Mouse (Mus musculus): ENCODE data around the gene Scaf1. TPM values are rescaled to one million over a fixed set of nuclear protein-coding genes. Genes with fewer than 3 reads are reported as not detected.

Gene Scaf1
- polyA plus RNA-seq, 1 experiment from 2014 or later = 37.0 TPM

- Histone ChIP-seq H3K9ac (no peak overlapping the region), H3K36me3 (peaks cover 98% of the 10 kb centered on the region), H3K4me3 (no peak overlapping the region), H3K27ac (ENCODE audit: poor library complexity, severe bottlenecking) (no peak overlapping the region), H3K9me3 (replicated peaks) (no peaks in the 10 kb centered on the region), H3K27me3 (replicated peaks) (no peaks in the 10 kb centered on the region), H3K4me1 (replicated peaks) (no peaks in the 10 kb centered on the region), H3K4me2 (no peak overlapping the region)
- no peak for ATAC-seq (ENCODE audit: insufficient number of reproducible peaks, low FRiP score)
- 84% methylated on average over 9 of the region's 9 CpGs for WGBS
These were observed 24.7 kb upstream of the Scaf1 start for GRCm38 (mm10) chr7:45040851-45041250.

- 93% methylated on average over 9 of the region's 9 CpGs for whole genome bisulfite sequencing
- Histone ChIP-seq H3K4me1 (replicated peaks) (no peaks in the 10 kb centered on the region), H3K9me3 (replicated peaks) (no peaks in the 10 kb centered on the region), H3K4me3 (no peak overlapping the region), H3K27ac (ENCODE audit: poor library complexity, severe bottlenecking) (no peak overlapping the region), H3K4me2 (no peak overlapping the region), H3K9ac (no peak overlapping the region), H3K27me3 (replicated peaks) (no peaks in the 10 kb centered on the region), H3K36me3 (peaks cover 99% of the 10 kb centered on the region)
- no peak for ATAC-seq (ENCODE audit: insufficient number of reproducible peaks, low FRiP score)
These were observed 22.2 kb upstream of the Scaf1 start for GRCm38 (mm10) chr7:45038411-45038810.

DNA sequence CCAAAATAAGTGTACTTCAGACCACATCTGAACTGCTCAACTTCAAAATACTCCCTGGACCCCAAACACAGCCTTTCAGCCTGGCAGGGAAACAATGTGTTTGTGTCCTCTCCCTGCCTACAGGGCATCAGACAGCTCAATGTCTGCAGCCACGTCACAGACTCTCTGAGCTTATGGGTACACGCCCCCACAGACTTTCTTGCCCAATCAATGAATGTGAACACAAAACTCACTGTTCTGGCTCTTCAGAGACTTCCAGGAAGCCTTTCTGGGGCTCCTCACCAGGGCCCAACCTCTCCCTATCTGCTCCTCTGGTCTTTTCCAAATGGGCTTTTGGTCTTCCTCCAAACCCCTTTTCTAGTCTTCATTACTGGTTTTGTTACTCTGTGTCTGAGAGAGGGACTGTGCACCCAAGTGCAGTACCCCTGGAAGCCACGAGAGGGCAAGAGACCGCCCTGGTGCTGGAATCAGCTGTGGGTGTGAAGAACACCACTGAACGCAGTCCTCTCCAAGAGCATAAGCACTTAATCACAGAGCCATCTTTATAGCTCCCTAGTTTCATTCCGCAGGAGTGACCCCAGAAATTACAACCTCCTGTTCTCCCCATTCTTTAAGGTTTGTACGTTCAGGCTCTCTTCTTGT, 21.7 kb upstream of the Scaf1 start:
- Histone ChIP-seq H3K27ac (ENCODE audit: poor library complexity, severe bottlenecking) (no peak overlapping the region), H3K9me3 (replicated peaks) (no peaks in the 10 kb centered on the region), H3K4me2 (no peak overlapping the region), H3K36me3 (peaks cover 99% of the 10 kb centered on the region), H3K9ac (no peak overlapping the region), H3K4me3 (no peak overlapping the region), H3K27me3 (replicated peaks) (no peaks in the 10 kb centered on the region), H3K4me1 (replicated peaks) (no peaks in the 10 kb centered on the region)
- ATAC-seq (ENCODE audit: insufficient number of reproducible peaks, low FRiP score) = no peak
- WGBS = 69% methylated on average over 7 of the region's 7 CpGs

GRCm38 (mm10) chr7:45036702-45037101, 20.5 kb upstream of the Scaf1 start:
- no peak for ATAC-seq (ENCODE audit: insufficient number of reproducible peaks, low FRiP score)
- Histone ChIP-seq H3K4me1 (replicated peaks) (no peaks in the 10 kb centered on the region), H3K27me3 (replicated peaks) (no peaks in the 10 kb centered on the region), H3K27ac (ENCODE audit: poor library complexity, severe bottlenecking) (no peak overlapping the region), H3K36me3 (peaks cover 99% of the 10 kb centered on the region), H3K9ac (no peak overlapping the region), H3K4me3 (no peak overlapping the region), H3K4me2 (no peak overlapping the region), H3K9me3 (replicated peaks) (no peaks in the 10 kb centered on the region)
- 89% methylated on average over 11 of the region's 11 CpGs for WGBS

DNA sequence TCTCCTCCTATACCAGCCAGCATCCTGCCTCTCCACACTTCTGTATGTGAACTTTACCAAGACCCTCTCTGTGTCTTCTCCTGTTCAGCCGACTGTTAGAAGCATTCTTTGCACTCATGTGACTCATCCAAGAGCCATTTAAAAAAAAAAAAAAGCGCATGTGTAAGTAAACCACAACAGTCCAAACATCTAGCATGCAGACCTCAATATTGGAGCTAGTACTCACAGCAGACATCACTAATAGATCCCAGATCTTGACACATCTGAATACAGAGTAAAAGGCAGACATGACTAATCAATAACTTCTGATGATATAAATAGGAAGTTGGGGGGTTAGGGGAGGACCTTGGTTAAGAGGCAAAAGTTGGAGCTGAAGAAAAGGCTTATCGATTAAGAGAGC, 19.5 kb upstream of the Scaf1 start:
- Histone ChIP-seq H3K4me2 (no peak overlapping the region), H3K9me3 (replicated peaks) (no peaks in the 10 kb centered on the region), H3K27me3 (replicated peaks) (no peaks in the 10 kb centered on the region), H3K9ac (no peak overlapping the region), H3K27ac (ENCODE audit: poor library complexity, severe bottlenecking) (no peak overlapping the region), H3K4me1 (replicated peaks) (no peaks in the 10 kb centered on the region), H3K36me3 (peaks cover 99% of the 10 kb centered on the region), H3K4me3 (no peak overlapping the region)
- 95% methylated on average over 3 of the region's 3 CpGs for WGBS
- no peak for ATAC-seq (ENCODE audit: insufficient number of reproducible peaks, low FRiP score)

DNA sequence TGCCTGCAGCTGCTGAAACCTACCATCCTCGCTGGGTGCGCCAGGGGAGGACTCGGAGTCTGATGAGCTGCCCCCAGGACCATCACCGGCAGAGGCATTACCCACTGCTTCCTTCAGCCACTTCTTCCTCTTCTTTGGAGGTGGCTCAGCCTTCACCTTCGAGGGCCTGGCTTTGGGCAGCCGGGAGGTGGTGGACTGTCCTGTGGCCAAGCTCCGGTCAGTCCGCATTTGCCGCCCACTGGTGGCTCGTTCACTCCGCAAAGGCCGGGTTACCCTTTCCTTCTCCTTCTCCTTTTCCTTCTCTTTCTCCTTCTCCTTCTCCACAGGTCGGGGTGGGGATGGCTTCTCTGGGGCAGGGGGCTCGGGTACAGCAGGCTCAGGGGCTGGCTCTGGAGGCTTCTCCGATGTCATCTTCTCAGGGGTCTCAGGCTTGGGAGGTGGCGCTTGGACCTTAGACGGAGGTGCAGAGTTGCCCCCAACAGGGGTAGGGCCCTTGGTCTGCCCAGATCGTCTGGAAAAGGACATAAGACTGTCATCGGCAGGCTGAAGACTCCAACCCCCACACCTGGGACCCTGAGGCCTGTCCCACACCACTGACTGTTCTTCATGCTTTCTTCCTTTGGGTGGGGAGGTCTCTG, 17.7 kb upstream of the Scaf1 start:
- Histone ChIP-seq H3K27me3 (replicated peaks) (no peaks in the 10 kb centered on the region), H3K27ac (ENCODE audit: poor library complexity, severe bottlenecking) (no peak overlapping the region), H3K4me1 (replicated peaks) (no peaks in the 10 kb centered on the region), H3K9me3 (replicated peaks) (no peaks in the 10 kb centered on the region), H3K9ac (no peak overlapping the region), H3K4me3 (no peak overlapping the region), H3K36me3 (peaks cover 99% of the 10 kb centered on the region), H3K4me2 (no peak overlapping the region)
- no peak for ATAC-seq (ENCODE audit: insufficient number of reproducible peaks, low FRiP score)
- WGBS = 93% methylated on average over 19 of the region's 19 CpGs

GRCm38 (mm10) chr7:45030857-45031256, 14.7 kb upstream of the Scaf1 start:
- Histone ChIP-seq H3K4me2 (no peak overlapping the region), H3K9ac (no peak overlapping the region), H3K4me1 (replicated peaks) (peaks cover 4% of the 10 kb centered on the region), H3K4me3 (no peak overlapping the region), H3K27ac (ENCODE audit: poor library complexity, severe bottlenecking) (no peak overlapping the region), H3K27me3 (replicated peaks) (no peaks in the 10 kb centered on the region), H3K9me3 (replicated peaks) (no peaks in the 10 kb centered on the region), H3K36me3 (peaks cover 95% of the 10 kb centered on the region)
- ATAC-seq (ENCODE audit: insufficient number of reproducible peaks, low FRiP score) = no peak
- WGBS = 93% methylated on average over 8 of the region's 8 CpGs

- peaks cover 87% of the 10 kb centered on the region for H3K36me3 ChIP-seq
- H3K4me2 ChIP-seq = no peak overlapping the region
- no peaks in the 10 kb centered on the region for H3K9me3 ChIP-seq (replicated peaks)
- 89% methylated on average over 6 of the region's 6 CpGs for WGBS
- no peaks in the 10 kb centered on the region for H3K27me3 ChIP-seq (replicated peaks)
- no peak for ATAC-seq (ENCODE audit: insufficient number of reproducible peaks, low FRiP score)
- H3K27ac ChIP-seq (ENCODE audit: poor library complexity, severe bottlenecking) = no peak overlapping the region
- peaks cover 4% of the 10 kb centered on the region for H3K4me1 ChIP-seq (replicated peaks)
- H3K9ac ChIP-seq = no peak overlapping the region
- H3K4me3 ChIP-seq = no peak overlapping the region
These were observed 13.8 kb upstream of the Scaf1 start for GRCm38 (mm10) chr7:45029995-45030394.

GRCm38 (mm10) chr7:45028351-45028750, 12.2 kb upstream of the Scaf1 start:
- H3K4me3 ChIP-seq = no peak overlapping the region
- H3K36me3 ChIP-seq = peaks cover 70% of the 10 kb centered on the region
- 0 out of 2 replicates have a peak, but pooled peaks have one; percentile 2 for ATAC-seq (ENCODE audit: insufficient number of reproducible peaks, low FRiP score)
- 92% methylated on average over 11 of the region's 11 CpGs for WGBS
- no peak overlapping the region for H3K4me2 ChIP-seq
- peaks cover 4% of the 10 kb centered on the region for H3K4me1 ChIP-seq (replicated peaks)
- no peaks in the 10 kb centered on the region for H3K9me3 ChIP-seq (replicated peaks)
- no peak overlapping the region for H3K27ac ChIP-seq (ENCODE audit: poor library complexity, severe bottlenecking)
- no peaks in the 10 kb centered on the region for H3K27me3 ChIP-seq (replicated peaks)
- no peak overlapping the region for H3K9ac ChIP-seq

DNA sequence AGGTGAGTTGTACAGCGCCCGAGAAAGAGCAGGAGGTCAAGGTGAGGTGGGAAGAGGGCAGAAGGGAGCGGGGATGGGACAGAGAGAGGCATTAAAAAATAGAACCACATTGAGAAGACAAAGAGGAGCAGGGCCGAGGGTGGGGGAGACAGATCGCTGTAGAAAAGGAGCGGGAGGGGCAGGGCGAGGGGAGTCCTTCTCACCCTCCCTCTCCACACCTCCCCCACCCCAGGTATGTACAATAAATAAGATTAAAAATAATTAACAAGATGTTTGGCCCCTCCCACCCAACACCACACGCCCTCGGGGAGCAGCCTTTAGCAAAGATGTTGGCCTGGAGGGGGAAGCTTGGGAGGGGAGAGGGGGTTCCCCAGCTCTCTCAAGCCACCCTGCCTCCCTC, 11.6 kb upstream of the Scaf1 start:
- no peak for ATAC-seq (ENCODE audit: insufficient number of reproducible peaks, low FRiP score)
- Histone ChIP-seq H3K4me1 (replicated peaks) (peaks cover 4% of the 10 kb centered on the region), H3K4me2 (no peak overlapping the region), H3K9me3 (replicated peaks) (no peaks in the 10 kb centered on the region), H3K4me3 (no peak overlapping the region), H3K36me3 (peaks cover 64% of the 10 kb centered on the region), H3K27ac (ENCODE audit: poor library complexity, severe bottlenecking) (no peak overlapping the region), H3K27me3 (replicated peaks) (no peaks in the 10 kb centered on the region), H3K9ac (no peak overlapping the region)
- WGBS = 92% methylated on average over 9 of the region's 9 CpGs

- H3K4me3 ChIP-seq = no peak overlapping the region
- no peak overlapping the region for H3K27ac ChIP-seq (ENCODE audit: poor library complexity, severe bottlenecking)
- H3K4me2 ChIP-seq = no peak overlapping the region
- H3K36me3 ChIP-seq = peaks cover 53% of the 10 kb centered on the region
- no peak for ATAC-seq (ENCODE audit: insufficient number of reproducible peaks, low FRiP score)
- no peak overlapping the region for H3K9ac ChIP-seq
- no peaks in the 10 kb centered on the region for H3K9me3 ChIP-seq (replicated peaks)
- peaks cover 4% of the 10 kb centered on the region for H3K4me1 ChIP-seq (replicated peaks)
- no peaks in the 10 kb centered on the region for H3K27me3 ChIP-seq (replicated peaks)
- 67% methylated on average over 2 of the region's 2 CpGs for WGBS
These were observed 10.1 kb upstream of the Scaf1 start for GRCm38 (mm10) chr7:45026256-45026655.

Measured in heart, embryonic 12.5 days (tissue).